Mouse (Mus musculus) heart, embryonic 14.5 days (tissue): ENCODE data around the gene Col25a1. TPM values are rescaled to one million over a fixed set of nuclear protein-coding genes. Genes with fewer than 3 reads are reported as not detected.

Experiments
- ATAC-seq: fragments of 200-750 bp; cut with Nextera tagmentation; 2 replicates; pipeline ENCODE4 v1.8.0; 2017; ENCODE audit warnings: low read depth, moderate TSS enrichment; ENCODE audit not compliant: insufficient number of reproducible peaks, insufficient read depth, low FRiP score
- H3K27ac ChIP-seq, 2 experiments: fragments of 200-500 bp in 1 of 2; fragments of 300-500 bp in 1 of 2; sonication (generic) in 1 of 2; replicated peaks in 1 of 2; 2 replicates each; pipeline ENCODE4 v1.5.1; 2012 to 2014; ENCODE audit warnings: low read depth in 2 of 2, low read length in 2 of 2, control low read depth in 1 of 2, mild to moderate bottlenecking in 1 of 2, mixed read lengths in 1 of 2; ENCODE audit not compliant: control insufficient read depth in 1 of 2, insufficient read depth in 1 of 2
- H3K27me3 ChIP-seq: fragments of 300-500 bp; sonication (generic); 2 replicates; pipeline ENCODE4 v1.6.1; 2014; ENCODE audit warnings: mild to moderate bottlenecking, low read length, control low read depth; ENCODE audit not compliant: control insufficient read depth, insufficient read depth
- H3K36me3 ChIP-seq: fragments of 300-500 bp; sonication (generic); 2 replicates; pipeline ENCODE4 v1.6.1; 2014; ENCODE audit warnings: mild to moderate bottlenecking, control low read depth, low read length, mixed read lengths; ENCODE audit not compliant: control insufficient read depth, insufficient read depth
- H3K4me1 ChIP-seq, 2 experiments: fragments of 200-500 bp in 1 of 2; fragments of 300-500 bp in 1 of 2; sonication (generic) in 1 of 2; 2 replicates each; pipeline ENCODE4 v1.6.1; 2012 to 2014; ENCODE audit warnings: low read length in 2 of 2, control low read depth in 1 of 2, mixed read lengths in 1 of 2; ENCODE audit not compliant: control insufficient read depth in 2 of 2, insufficient read depth in 2 of 2
- H3K4me2 ChIP-seq: fragments of 300-500 bp; sonication (generic); 2 replicates; pipeline ENCODE4 v1.6.1; 2014; ENCODE audit warnings: mild to moderate bottlenecking, low read length
- H3K4me3 ChIP-seq, 2 experiments: fragments of 200-500 bp in 1 of 2; fragments of 300-500 bp in 1 of 2; sonication (generic) in 1 of 2; 2 replicates each; pipeline ENCODE4 v1.5.1; 2012 to 2014; ENCODE audit warnings: low read length in 2 of 2, mild to moderate bottlenecking in 2 of 2, control low read depth in 1 of 2, low read depth in 1 of 2, moderate library complexity in 1 of 2; ENCODE audit not compliant: control insufficient read depth in 1 of 2, insufficient read depth in 1 of 2
- H3K9ac ChIP-seq: fragments of 300-500 bp; sonication (generic); 2 replicates; pipeline ENCODE4 v1.6.1; 2014; ENCODE audit warnings: mild to moderate bottlenecking, low read length
- H3K9me3 ChIP-seq: fragments of 300-500 bp; sonication (generic); 2 replicates; pipeline ENCODE4 v1.6.1; 2016; ENCODE audit warnings: low read length, control low read depth; ENCODE audit not compliant: control insufficient read depth
- WGBS: fragments of 180-500 bp; shearing (Covaris S2); extraction: QIAGEN DNeasy Blood & Tissue Kit; methylation state at CpG from one replicate; pipeline ENCODE4 v1.1.7; 2014; 5-methylcytosine and 5-hydroxymethylcytosine counted together
- polyA plus RNA-seq: library from polyadenylated mRNA; unstranded; fragments of >200 nt; fragmentation: Nextera tagmentation; extraction: Ambion mirVana; gene quantifications from 2 replicates; pipeline ENCODE4 v1.2.1, GENCODE M21; 2014

The Col25a1 gene
- polyA plus RNA-seq, 1 experiment from 2014 or later: 2.3 TPM

GRCm38 (mm10) chr3:130368352-130368751 lies 237.1 kb downstream of the Col25a1 start:
- no peak for ATAC-seq
- Histone ChIP-seq H3K9me3 (no peaks in the 10 kb centered on the region), H3K9ac (no peak overlapping the region), H3K36me3 (no peaks in the 10 kb centered on the region), H3K27me3 (no peaks in the 10 kb centered on the region), H3K4me1 (no peaks in the 10 kb centered on the region), H3K4me2 (no peak overlapping the region), H3K4me3 (no peak overlapping the region), H3K27ac (no peak overlapping the region)
- WGBS: 93% methylated on average over 4 of the region's 4 CpGs

GRCm38 (mm10) chr3:130369113-130369512 lies 237.8 kb downstream of the Col25a1 start:
- Histone ChIP-seq H3K4me1 (no peaks in the 10 kb centered on the region), H3K9me3 (no peaks in the 10 kb centered on the region), H3K4me2 (no peak overlapping the region), H3K27ac (no peak overlapping the region), H3K36me3 (no peaks in the 10 kb centered on the region), H3K4me3 (no peak overlapping the region), H3K27me3 (no peaks in the 10 kb centered on the region), H3K9ac (no peak overlapping the region)
- ATAC-seq: no peak
- 92% methylated on average over 1 of the region's 1 CpGs for WGBS

GRCm38 (mm10) chr3:130370167-130370566 lies 238.9 kb downstream of the Col25a1 start:
- WGBS: 69% methylated on average over 5 of the region's 5 CpGs
- no peak overlapping the region for H3K4me2 ChIP-seq
- ATAC-seq: no peak
- H3K36me3 ChIP-seq: no peaks in the 10 kb centered on the region
- H3K9me3 ChIP-seq: no peaks in the 10 kb centered on the region
- no peak overlapping the region for H3K4me3 ChIP-seq
- H3K4me1 ChIP-seq: no peaks in the 10 kb centered on the region
- no peak overlapping the region for H3K27ac ChIP-seq
- H3K27me3 ChIP-seq: no peaks in the 10 kb centered on the region
- H3K9ac ChIP-seq: no peak overlapping the region

GRCm38 (mm10) chr3:130373145-130373544 lies 241.8 kb downstream of the Col25a1 start:
- H3K27me3 ChIP-seq: no peaks in the 10 kb centered on the region
- H3K9me3 ChIP-seq: no peaks in the 10 kb centered on the region
- no peaks in the 10 kb centered on the region for H3K4me1 ChIP-seq
- H3K36me3 ChIP-seq: no peaks in the 10 kb centered on the region
- no peak overlapping the region for H3K4me2 ChIP-seq
- ATAC-seq: no peak
- no peak overlapping the region for H3K27ac ChIP-seq
- no peak overlapping the region for H3K4me3 ChIP-seq
- WGBS: 58% methylated on average over 7 of the region's 7 CpGs
- H3K9ac ChIP-seq: no peak overlapping the region

GRCm38 (mm10) chr3:130374620-130375341 lies 243.5 kb downstream of the Col25a1 start:
- Histone ChIP-seq H3K36me3 (no peaks in the 10 kb centered on the region), H3K9me3 (no peaks in the 10 kb centered on the region), H3K4me3 (no peak overlapping the region), H3K4me2 (no peak overlapping the region), H3K9ac (no peak overlapping the region), H3K27ac (no peak overlapping the region), H3K27me3 (no peaks in the 10 kb centered on the region), H3K4me1 (no peaks in the 10 kb centered on the region)
- no peak for ATAC-seq
- 75% methylated on average over 3 of the region's 3 CpGs for WGBS

GRCm38 (mm10) chr3:130377786-130378185 lies 246.5 kb downstream of the Col25a1 start:
- H3K4me1 ChIP-seq: no peaks in the 10 kb centered on the region
- no peak overlapping the region for H3K4me3 ChIP-seq
- no peaks in the 10 kb centered on the region for H3K36me3 ChIP-seq
- H3K27me3 ChIP-seq: no peaks in the 10 kb centered on the region
- no peak overlapping the region for H3K27ac ChIP-seq
- no peak for ATAC-seq
- no peaks in the 10 kb centered on the region for H3K9me3 ChIP-seq
- H3K4me2 ChIP-seq: no peak overlapping the region
- 89% methylated on average over 5 of the region's 5 CpGs for WGBS
- H3K9ac ChIP-seq: no peak overlapping the region

- Histone ChIP-seq H3K27me3 (no peaks in the 10 kb centered on the region; the same call in 1 of the 2 replicates), H3K4me3 (no peak overlapping the region), H3K9me3 (no peaks in the 10 kb centered on the region), H3K4me1 (no peaks in the 10 kb centered on the region), H3K9ac (no peak overlapping the region), H3K27ac (no peak overlapping the region), H3K4me2 (no peak overlapping the region), H3K36me3 (no peaks in the 10 kb centered on the region)
- WGBS: 75% methylated on average over 9 of the region's 9 CpGs
- no peak for ATAC-seq
These were observed 247.3 kb downstream of the Col25a1 start for GRCm38 (mm10) chr3:130378626-130379025.

- Histone ChIP-seq H3K9me3 (no peaks in the 10 kb centered on the region), H3K4me1 (no peaks in the 10 kb centered on the region), H3K9ac (no peak overlapping the region), H3K4me3 (no peak overlapping the region), H3K27me3 (no peaks in the 10 kb centered on the region; the same call in 1 of the 2 replicates), H3K36me3 (no peaks in the 10 kb centered on the region), H3K4me2 (no peak overlapping the region), H3K27ac (no peak overlapping the region)
- no peak for ATAC-seq
- 77% methylated on average over 5 of the region's 5 CpGs for WGBS
These were observed 249.1 kb downstream of the Col25a1 start for GRCm38 (mm10) chr3:130380299-130380845.
